Comparison of ENCODE assay signal across 21 mouse cellular contexts in the genomic region with DNA sequence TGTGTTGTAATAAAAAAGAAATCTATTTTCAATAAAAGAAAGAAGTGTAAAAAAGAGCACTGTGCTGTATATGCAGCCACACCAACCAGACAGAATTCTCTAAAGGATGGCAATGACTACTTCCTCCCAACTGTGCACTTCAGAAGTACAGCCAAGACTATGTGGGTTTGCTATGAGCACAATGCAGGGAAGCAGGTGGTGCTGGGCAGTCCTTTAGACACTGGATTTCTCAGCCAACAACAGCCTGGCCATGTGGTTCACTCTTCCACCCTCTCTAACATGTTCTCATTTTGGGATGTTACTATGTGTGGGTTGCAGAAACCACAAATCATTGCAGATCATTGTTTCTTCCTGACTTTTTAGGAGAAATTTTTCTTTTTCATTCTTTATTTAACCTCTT.
DNase-seq lines count a peak whose midpoint lies in the region; TF ChIP-seq lines count a peak whose summit lies in the region.
"Had no signal": no experiment of that assay in that cellular context is flagged by ENCODE, and none has a peak within 500 bp of the region (broad histone marks: within the 10 kb centered on the region; RNA-seq: fewer than 3 reads in every experiment).

No protein-coding gene starts in this region.

- H3K27ac ChIP-seq in cerebellum, adult 2 months (ENCODE audit: insufficient read depth, low read length), result no peak overlapping the region
- H3K27ac ChIP-seq in hindbrain, embryonic 10.5 days, result no peak overlapping the region
- H3K27ac ChIP-seq: embryonic facial prominence, embryonic 10.5 days; heart, embryonic 13.5 days; hindbrain, embryonic 12.5 days; intestine, embryonic 15.5 days; kidney, postnatal 0 days; left cerebral cortex, adult 2 months; lung, embryonic 15.5 days had no signal

- no peaks in the 10 kb centered on the region for H3K9me3 ChIP-seq in hindbrain, embryonic 10.5 days
- H3K9me3 ChIP-seq: embryonic facial prominence, embryonic 10.5 days; heart, embryonic 13.5 days; hindbrain, embryonic 12.5 days; intestine, embryonic 15.5 days; lung, embryonic 15.5 days had no signal

- TF ChIP-seq POLR2A in cerebellum, adult 2 months (IDR thresholded peaks at IDR 0.05; ENCODE audit: borderline replicate concordance, insufficient read depth, low read length), result no peak

- DNase-seq in cerebellum, adult 2 months, result peak; percentile 7 to 48
- no peak for DNase-seq in cerebellum, adult 11-12 months
- peak; percentile 60 for DNase-seq in Muller cell, postnatal 12 days (ENCODE audit: inconsistent ontology term)
- peak; percentile 34 to 51 for DNase-seq in layer of hippocampus, adult 8-10 months (ENCODE audit: low spot score in 2 of 2)
- DNase-seq in left cerebral cortex, postnatal 25 days (ENCODE audit: low spot score in 2 of 2), result peak; percentile 4 to 90
- DNase-seq in embryo, embryonic 11 days, result no peak
- no peak for DNase-seq in hindbrain, embryonic 10.5 days (ENCODE audit: low spot score)
- DNase-seq in gastrocnemius, adult 18-20 months (ENCODE audit: low spot score), result no peak
- DNase-seq: adrenal gland, postnatal 25 days; forebrain, postnatal 0 days; gastrocnemius, postnatal 36 days; midbrain, embryonic 14.5 days; thymus, adult 2 months had no signal

- H3K36me3 ChIP-seq in hindbrain, embryonic 10.5 days, result no peaks in the 10 kb centered on the region
- H3K36me3 ChIP-seq: embryonic facial prominence, embryonic 10.5 days; heart, embryonic 13.5 days; hindbrain, embryonic 12.5 days; intestine, embryonic 15.5 days; lung, embryonic 15.5 days had no signal

- H3K27me3 ChIP-seq in cerebellum, adult 2 months (ENCODE audit: control insufficient read depth, insufficient read depth, low read length), result no peaks in the 10 kb centered on the region
- no peaks in the 10 kb centered on the region for H3K27me3 ChIP-seq in hindbrain, embryonic 10.5 days (ENCODE audit: insufficient read depth, poor library complexity, severe bottlenecking)
- H3K27me3 ChIP-seq: heart, embryonic 13.5 days; hindbrain, embryonic 12.5 days; intestine, embryonic 15.5 days; lung, embryonic 15.5 days had no signal

- H3K4me3 ChIP-seq in cerebellum, adult 2 months (replicated peaks; ENCODE audit: insufficient read depth, low read depth, low read length), result no peak overlapping the region
- no peak overlapping the region for H3K4me3 ChIP-seq in hindbrain, embryonic 10.5 days
- H3K4me3 ChIP-seq: embryonic facial prominence, embryonic 10.5 days; erythroblast, embryonic 14.5 days; heart, embryonic 13.5 days; hindbrain, embryonic 12.5 days; intestine, embryonic 15.5 days; left cerebral cortex, adult 2 months; lung, embryonic 15.5 days had no signal

- intact Hi-C loops in left cerebral cortex, postnatal 25 days (cut with DNase I), result loop anchor here (5.0 kb wide), 1 partner anchor 69 kb away; no protein-coding TSS in a partner anchor

- no peak for TF ChIP-seq CTCF in cerebellum, adult 2 months (IDR thresholded peaks at IDR 0.05; ENCODE audit: borderline replicate concordance, insufficient read depth, low read depth, low read length)

- peaks cover 2% of the 10 kb centered on the region; the same call in 1 of the 2 replicates for H3K4me1 ChIP-seq in cerebellum, adult 2 months (ENCODE audit: control insufficient read depth, insufficient read depth, low read length)
- H3K4me1 ChIP-seq in hindbrain, embryonic 10.5 days (replicated peaks), result no peaks in the 10 kb centered on the region
- H3K4me1 ChIP-seq: embryonic facial prominence, embryonic 10.5 days; heart, embryonic 13.5 days; hindbrain, embryonic 12.5 days; intestine, embryonic 15.5 days; lung, embryonic 15.5 days had no signal

Comparison
In these comparisons a context has a peak if more than half of its experiments do, and no peak if none do; other contexts are left out.
1. DNase-seq: peak in cerebellum, adult 2 months (2 of 2), Muller cell, postnatal 12 days (single experiment), layer of hippocampus, adult 8-10 months (2 of 2) and left cerebral cortex, postnatal 25 days (2 of 2); none in cerebellum, adult 11-12 months (single experiment), embryo, embryonic 11 days (single experiment), hindbrain, embryonic 10.5 days (single experiment) and gastrocnemius, adult 18-20 months (single experiment).